In the genomic region with DNA sequence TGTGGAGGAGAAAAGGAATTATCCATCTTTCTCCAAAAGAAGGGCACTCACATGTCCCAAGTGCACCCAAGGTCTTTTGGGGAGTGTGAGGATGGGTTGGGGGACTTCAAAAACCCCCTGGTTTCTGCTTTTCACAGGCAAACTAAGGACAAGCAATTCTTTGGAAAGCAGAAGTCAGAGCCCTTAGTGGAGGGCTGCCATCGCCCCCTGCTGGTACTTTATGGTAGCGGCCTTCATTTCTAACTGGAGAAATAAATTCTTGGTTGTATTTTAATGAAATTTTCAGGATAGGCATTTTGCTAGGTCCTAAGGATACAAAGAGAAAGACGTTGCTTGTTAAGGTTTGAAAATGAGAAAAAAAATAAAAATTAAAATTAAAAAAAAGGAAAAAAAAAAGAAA, we compare ENCODE assay signal across 10 mouse cellular contexts. TPM values are rescaled to one million over a fixed set of nuclear protein-coding genes. Genes with fewer than 3 reads are reported as not detected.
DNase-seq lines count a peak whose midpoint lies in the region; ATAC-seq lines count a peak whose summit lies in the region.
"Had no signal": no experiment of that assay in that cellular context is flagged by ENCODE, and none has a peak within 500 bp of the region (broad histone marks: within the 10 kb centered on the region; RNA-seq: fewer than 3 reads in every experiment).

No protein-coding gene starts in this region.

- H3K36me3 ChIP-seq in kidney, embryonic 16.5 days (ENCODE audit: insufficient read depth, low read length) = no peaks in the 10 kb centered on the region
- H3K36me3 ChIP-seq: neural tube, embryonic 12.5 days had no signal

- peak; percentile 24 for DNase-seq in kidney, adult 11 months
- DNase-seq in MN1 (ENCODE audit: low spot score) = peak; percentile 31
- DNase-seq in cerebellum, adult 11-12 months = peak; percentile 3
- DNase-seq in gastrocnemius, postnatal 14 days = peak; percentile 25
- peak; percentile 39 to 77 for DNase-seq in left cerebral cortex, postnatal 14 days (ENCODE audit: low spot score in 2 of 2)
- DNase-seq in ovary, postnatal 14 days (ENCODE audit: low spot score) = peak; percentile 42

- H3K4me2 ChIP-seq in kidney, embryonic 16.5 days (replicated peaks; ENCODE audit: low read depth, low read length) = no peak overlapping the region
- H3K4me2 ChIP-seq: neural tube, embryonic 12.5 days had no signal

- H3K27me3 ChIP-seq in kidney, embryonic 16.5 days (ENCODE audit: insufficient read depth, low read length) = no peaks in the 10 kb centered on the region
- H3K27me3 ChIP-seq: neural tube, embryonic 12.5 days had no signal

- H3K9ac ChIP-seq in kidney, embryonic 16.5 days (replicated peaks; ENCODE audit: low read length) = no peak overlapping the region
- H3K9ac ChIP-seq: neural tube, embryonic 12.5 days had no signal

- H3K9me3 ChIP-seq in kidney, embryonic 16.5 days (ENCODE audit: low read length) = no peaks in the 10 kb centered on the region
- H3K9me3 ChIP-seq: neural tube, embryonic 12.5 days had no signal

- no peaks in the 10 kb centered on the region for H3K4me1 ChIP-seq in kidney, embryonic 16.5 days (ENCODE audit: insufficient read depth, low read length)
- H3K4me1 ChIP-seq: neural tube, embryonic 12.5 days had no signal

- intact Hi-C loops in gastrocnemius, postnatal 14 days (cut with DNase I; ENCODE audit: low total_unique reads) = no loop called here
- intact Hi-C loops in left cerebral cortex, postnatal 14 days (cut with DNase I) = loop anchor here (2.0 kb wide), 1 partner anchor 36 kb away; no protein-coding TSS in a partner anchor

- no peak overlapping the region for H3K4me3 ChIP-seq in kidney, embryonic 16.5 days (ENCODE audit: low read length)
- H3K4me3 ChIP-seq: neural tube, embryonic 12.5 days had no signal

- ATAC-seq in kidney, embryonic 16.5 days (ENCODE audit: low FRiP score, low TSS enrichment) = no peak
- ATAC-seq in inflammation-experienced regulatory T-cells, adult 6 months = no peak

- H3K27ac ChIP-seq in kidney, embryonic 16.5 days (ENCODE audit: low read length) = no peak overlapping the region
- H3K27ac ChIP-seq: neural tube, embryonic 12.5 days had no signal

- WGBS in kidney, embryonic 16.5 days = 5% methylated on average over 3 of the region's 3 CpGs

RNA-seq across cellular contexts. Expression of a gene that starts 11.0 kb away (rescaled TPM):
- 8.8 and 9.7 TPM in 2 replicates for polyA plus RNA-seq in kidney, embryonic 16.5 days (2015; fragmentation: Nextera tagmentation; extraction: Ambion mirVana)
- under 1 TPM; 0.55 to 0.62 TPM for total RNA-seq in gastrocnemius, postnatal 14 days (2021)
- under 1 TPM; 0.22 to 0.63 TPM for total RNA-seq in left cerebral cortex, postnatal 14 days (2021)
- polyA plus RNA-seq in inflammation-experienced regulatory T-cells, adult 6 months (2017; shearing (Covaris generic)) = 1 to 10 TPM in 2 of 3 experiments, under 1 TPM in 1; 0.95 to 3.8 (median 1.3) TPM

RNA-seq across cellular contexts. Expression of a gene that starts 31.5 kb away (rescaled TPM):
- polyA plus RNA-seq in kidney, embryonic 16.5 days (2015; fragmentation: Nextera tagmentation; extraction: Ambion mirVana) = 54.3 and 68.2 TPM in 2 replicates
- not detected for total RNA-seq in gastrocnemius, postnatal 14 days (2021)
- 1 to 10 TPM; 1.7 to 3.0 TPM for total RNA-seq in left cerebral cortex, postnatal 14 days (2021)
- not detected for polyA plus RNA-seq in inflammation-experienced regulatory T-cells, adult 6 months (2017; shearing (Covaris generic))
- total RNA-seq: gastrocnemius, postnatal 36 days had no signal

Comparison
In these comparisons a context has a peak if more than half of its experiments do, and no peak if none do; other contexts are left out.
1. DNase-seq: peak in every context shown above with its lines; median percentile 58 in left cerebral cortex, postnatal 14 days; 42 in ovary, postnatal 14 days; 31 in MN1; 25 in gastrocnemius, postnatal 14 days; 24 in kidney, adult 11 months; 3 in cerebellum, adult 11-12 months.